Mouse (Mus musculus) liver, embryonic 16.5 days (tissue): ENCODE data around the gene Ltbp4. TPM values are rescaled to one million over a fixed set of nuclear protein-coding genes. Genes with fewer than 3 reads are reported as not detected.

Source experiments
- ATAC-seq: fragments of 200-750 bp; cut with Nextera tagmentation; 2 replicates; pipeline ENCODE4 v1.8.0; 2017; ENCODE audit warnings: low read depth, mild to moderate bottlenecking, moderate number of reproducible peaks, moderate library complexity
- H3K27ac ChIP-seq: fragments of 300-500 bp; sonication (generic); 2 replicates; pipeline ENCODE4 v1.5.1; 2014; ENCODE audit warnings: mild to moderate bottlenecking, low read length
- H3K27me3 ChIP-seq: fragments of 300-500 bp; sonication (generic); 2 replicates; pipeline ENCODE4 v1.6.1; 2014; ENCODE audit warnings: low read depth, low read length, mixed read lengths; ENCODE audit not compliant: control insufficient read depth, insufficient read depth
- H3K36me3 ChIP-seq: fragments of 300-500 bp; sonication (generic); 2 replicates; pipeline ENCODE4 v1.6.1; 2014; ENCODE audit warnings: mild to moderate bottlenecking; ENCODE audit not compliant: control insufficient read depth, insufficient read depth
- H3K4me1 ChIP-seq: fragments of 300-500 bp; sonication (generic); 2 replicates; pipeline ENCODE4 v1.6.1; 2014; ENCODE audit warnings: low read depth, low read length, mixed read lengths; ENCODE audit not compliant: control insufficient read depth
- H3K4me2 ChIP-seq: fragments of 300-500 bp; sonication (generic); 2 replicates; pipeline ENCODE4 v1.6.1; 2014; ENCODE audit warnings: low read depth, low read length, mixed read lengths
- H3K4me3 ChIP-seq: fragments of 300-500 bp; sonication (generic); 2 replicates; pipeline ENCODE4 v1.5.1; 2014; ENCODE audit warnings: low read depth, mild to moderate bottlenecking, low read length
- H3K9ac ChIP-seq: fragments of 300-500 bp; sonication (generic); 2 replicates; pipeline ENCODE4 v1.6.1; 2014; ENCODE audit warnings: low read depth, low read length
- H3K9me3 ChIP-seq: fragments of 300-500 bp; sonication (generic); replicated peaks from 2 replicates; pipeline ENCODE4 v1.6.1; 2016; ENCODE audit warnings: low read length; ENCODE audit not compliant: control insufficient read depth
- WGBS: fragments of 180-500 bp; shearing (Covaris S2); extraction: QIAGEN DNeasy Blood & Tissue Kit; methylation state at CpG from one replicate; pipeline ENCODE4 v1.1.7; 2014; ENCODE audit not compliant: insufficient replicate concordance; 5-methylcytosine and 5-hydroxymethylcytosine counted together
- polyA plus RNA-seq: library from polyadenylated mRNA; unstranded; fragments of >200 nt; fragmentation: Nextera tagmentation; extraction: Ambion mirVana; gene quantifications from 2 replicates; pipeline ENCODE4 v1.2.1, GENCODE M21; 2015

Gene Ltbp4
- polyA plus RNA-seq, 1 experiment from 2014 or later, result 7.6 TPM

DNA sequence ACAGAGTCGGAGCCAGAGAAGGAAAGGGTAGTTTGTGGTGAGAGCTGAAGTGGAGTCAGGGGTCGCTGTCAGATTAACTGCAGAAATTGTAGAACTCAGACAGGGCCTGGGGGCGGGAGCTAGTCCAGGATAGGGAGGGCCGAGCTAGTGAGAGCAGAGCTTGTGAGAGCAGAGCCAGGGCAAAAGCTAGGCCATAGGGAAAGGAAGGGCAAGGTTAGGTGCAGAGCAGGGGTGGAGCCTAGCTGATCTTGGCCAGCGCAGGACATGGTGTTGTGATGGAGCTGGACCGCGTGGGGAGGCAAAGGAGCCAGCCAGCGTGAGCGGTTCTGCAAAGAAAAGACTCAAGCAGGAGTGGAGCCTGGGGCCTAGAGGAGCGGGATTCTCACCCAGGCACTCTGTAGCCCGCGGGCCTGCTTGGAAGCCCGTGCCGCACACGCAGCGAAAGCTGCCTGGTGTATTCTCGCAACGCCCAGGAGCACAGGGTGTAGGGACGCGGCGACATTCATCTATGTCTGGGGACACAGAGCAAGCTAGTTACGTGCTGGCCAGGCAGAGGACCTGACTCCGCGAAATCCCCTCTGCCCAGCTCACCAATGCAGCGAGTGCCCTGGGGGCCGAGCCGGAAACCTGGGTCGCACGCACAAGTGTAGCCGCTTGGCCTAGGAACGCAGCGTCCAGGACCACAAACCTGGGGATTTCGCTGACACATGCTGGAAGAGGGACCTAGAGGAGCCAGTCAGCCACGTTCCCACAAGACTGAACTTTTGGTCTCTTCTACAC lies 11.2 kb downstream of the Ltbp4 start:
- Histone ChIP-seq H3K4me2 (peak overlapping the region; percentile 26; the same call in 1 of the 2 replicates), H3K36me3 (no peaks in the 10 kb centered on the region), H3K9ac (no peak overlapping the region), H3K4me1 (peaks cover 16% of the 10 kb centered on the region), H3K9me3 (no peaks in the 10 kb centered on the region), H3K27ac (no peak overlapping the region), H3K4me3 (no peak overlapping the region), H3K27me3 (peaks cover 78% of the 10 kb centered on the region)
- no peak for ATAC-seq
- WGBS, result 37% methylated on average over 34 of the region's 34 CpGs

DNA sequence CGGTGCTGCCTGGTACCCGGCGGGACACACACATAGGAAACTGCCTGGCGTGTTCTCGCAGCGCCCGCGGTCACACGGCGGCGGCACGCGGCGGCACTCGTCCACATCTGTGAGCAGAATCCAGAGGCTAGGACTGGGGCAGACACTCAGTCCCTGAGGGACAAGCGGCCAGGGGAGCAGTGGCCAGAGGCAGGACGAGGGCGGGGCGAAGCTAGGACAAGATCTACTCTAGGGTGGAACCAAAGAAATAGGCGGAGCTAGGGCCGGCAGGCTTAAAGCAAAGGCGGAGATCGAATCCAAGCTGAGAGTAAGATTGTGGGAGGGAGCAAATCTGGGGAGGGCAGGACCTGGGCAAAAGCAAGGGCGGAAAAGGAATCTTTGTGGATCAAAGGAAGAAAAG lies 11.8 kb downstream of the Ltbp4 start:
- Histone ChIP-seq H3K4me3 (no peak overlapping the region), H3K36me3 (no peaks in the 10 kb centered on the region), H3K4me1 (peaks cover 10% of the 10 kb centered on the region), H3K27ac (no peak overlapping the region), H3K4me2 (peak overlapping the region; percentile 26; the same call in 1 of the 2 replicates), H3K9me3 (no peaks in the 10 kb centered on the region), H3K9ac (no peak overlapping the region), H3K27me3 (peaks cover 72% of the 10 kb centered on the region)
- WGBS, result 3% methylated on average over 24 of the region's 24 CpGs
- no peak for ATAC-seq

DNA sequence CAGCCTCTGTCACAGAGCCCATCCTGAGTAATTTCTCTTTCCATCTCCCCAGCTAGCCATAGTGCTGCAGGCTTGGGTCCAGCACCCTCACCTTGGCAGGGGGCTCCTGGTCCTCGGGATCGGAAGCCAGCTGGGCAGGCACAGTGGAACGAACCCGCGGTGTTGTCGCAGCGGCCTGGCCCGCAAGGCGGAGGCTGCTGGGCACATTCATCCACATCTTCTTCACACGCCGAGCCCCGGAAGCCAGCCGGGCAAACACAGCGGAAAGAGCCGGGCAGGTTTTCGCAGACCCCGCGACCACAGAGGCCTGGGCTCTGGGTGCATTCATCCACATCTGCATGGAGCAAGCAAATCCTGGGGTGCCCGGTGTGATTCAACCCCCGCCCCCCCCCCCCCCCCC lies 12.6 kb downstream of the Ltbp4 start:
- no peak overlapping the region for H3K4me3 ChIP-seq
- peaks cover 3% of the 10 kb centered on the region for H3K4me1 ChIP-seq
- no peaks in the 10 kb centered on the region for H3K36me3 ChIP-seq
- H3K4me2 ChIP-seq, result no peak overlapping the region
- 54% methylated on average over 19 of the region's 20 CpGs for WGBS
- ATAC-seq, result no peak
- H3K9ac ChIP-seq, result no peak overlapping the region
- H3K27ac ChIP-seq, result no peak overlapping the region
- H3K9me3 ChIP-seq, result no peaks in the 10 kb centered on the region
- H3K27me3 ChIP-seq, result peaks cover 65% of the 10 kb centered on the region

DNA sequence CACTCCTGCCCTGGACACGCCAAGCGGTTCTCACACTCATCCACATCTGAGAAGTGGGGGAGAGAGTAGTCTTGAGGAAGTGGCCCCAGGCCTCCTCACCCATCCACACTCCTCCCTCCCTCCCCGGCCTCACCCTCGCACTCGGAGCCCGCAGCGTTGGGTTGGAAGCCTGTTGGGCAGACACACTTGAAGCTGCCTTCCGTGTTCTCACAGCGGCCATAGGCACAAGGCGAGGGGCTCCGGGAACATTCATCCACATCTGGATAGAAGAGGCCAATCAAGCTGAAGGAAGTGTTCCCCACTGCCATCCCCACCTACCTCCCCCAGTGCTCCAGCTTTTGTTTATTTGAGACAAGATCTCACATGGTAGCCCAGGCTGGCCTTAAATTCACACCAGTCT lies 13.3 kb downstream of the Ltbp4 start:
- H3K9ac ChIP-seq, result no peak overlapping the region
- H3K4me3 ChIP-seq, result no peak overlapping the region
- no peak for ATAC-seq
- H3K4me1 ChIP-seq, result no peaks in the 10 kb centered on the region; the same call in 1 of the 2 replicates
- H3K27ac ChIP-seq, result no peak overlapping the region
- peaks cover 57% of the 10 kb centered on the region for H3K27me3 ChIP-seq
- H3K36me3 ChIP-seq, result no peaks in the 10 kb centered on the region
- 73% methylated on average over 11 of the region's 11 CpGs for WGBS
- no peak overlapping the region for H3K4me2 ChIP-seq
- no peaks in the 10 kb centered on the region for H3K9me3 ChIP-seq

DNA sequence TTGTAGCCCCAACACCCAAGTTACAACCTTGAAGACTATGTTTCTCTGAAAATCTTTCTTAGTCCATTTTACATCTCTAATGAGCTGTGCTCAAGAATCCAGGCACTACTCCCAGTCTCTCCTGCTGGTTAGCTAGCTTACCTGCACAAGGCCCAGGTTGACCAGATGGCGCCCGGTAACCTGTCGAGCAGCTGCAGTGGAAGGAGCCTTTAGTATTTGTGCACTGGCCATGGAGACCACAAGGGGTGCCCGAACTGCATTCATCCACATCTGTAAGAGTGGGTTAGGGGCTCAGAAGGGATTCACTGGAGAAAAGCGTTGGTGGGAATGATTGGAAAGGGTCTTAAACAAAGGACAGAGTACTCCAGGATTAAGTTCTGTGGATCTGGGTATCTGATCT lies 14.5 kb downstream of the Ltbp4 start:
- no peak overlapping the region for H3K27ac ChIP-seq
- H3K4me2 ChIP-seq, result no peak overlapping the region
- H3K4me1 ChIP-seq, result no peaks in the 10 kb centered on the region; the same call in 1 of the 2 replicates
- H3K9ac ChIP-seq, result no peak overlapping the region
- H3K9me3 ChIP-seq, result no peaks in the 10 kb centered on the region
- H3K27me3 ChIP-seq, result peaks cover 45% of the 10 kb centered on the region
- no peak overlapping the region for H3K4me3 ChIP-seq
- WGBS, result 73% methylated on average over 5 of the region's 5 CpGs
- ATAC-seq, result no peak
- H3K36me3 ChIP-seq, result no peaks in the 10 kb centered on the region

DNA sequence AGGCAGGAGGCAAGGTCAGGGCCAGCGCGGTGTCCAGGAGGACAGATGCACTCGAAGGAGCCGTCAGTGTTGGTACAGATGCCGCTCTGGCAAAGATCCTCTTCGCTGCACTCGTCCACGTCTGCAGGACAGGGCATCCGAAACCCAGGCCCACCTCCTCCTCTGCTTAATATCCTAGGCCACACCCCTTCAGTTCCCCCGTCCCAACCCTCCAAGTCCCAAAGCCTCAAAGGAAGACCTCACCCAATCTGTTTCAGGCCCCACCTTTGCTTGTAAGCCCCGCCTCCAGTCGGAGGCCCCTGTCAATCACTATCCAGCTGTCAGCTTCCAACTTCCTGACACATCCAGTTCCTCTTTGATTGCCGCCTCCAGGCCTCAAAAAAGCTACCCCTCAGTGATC lies 15.2 kb downstream of the Ltbp4 start:
- no peak overlapping the region for H3K4me3 ChIP-seq
- H3K4me1 ChIP-seq, result no peaks in the 10 kb centered on the region; the same call in 1 of the 2 replicates
- no peak overlapping the region for H3K4me2 ChIP-seq
- 28% methylated on average over 11 of the region's 13 CpGs for WGBS
- no peaks in the 10 kb centered on the region for H3K36me3 ChIP-seq
- peaks cover 38% of the 10 kb centered on the region for H3K27me3 ChIP-seq
- no peak overlapping the region for H3K27ac ChIP-seq
- H3K9ac ChIP-seq, result no peak overlapping the region
- no peak for ATAC-seq
- H3K9me3 ChIP-seq, result no peaks in the 10 kb centered on the region

DNA sequence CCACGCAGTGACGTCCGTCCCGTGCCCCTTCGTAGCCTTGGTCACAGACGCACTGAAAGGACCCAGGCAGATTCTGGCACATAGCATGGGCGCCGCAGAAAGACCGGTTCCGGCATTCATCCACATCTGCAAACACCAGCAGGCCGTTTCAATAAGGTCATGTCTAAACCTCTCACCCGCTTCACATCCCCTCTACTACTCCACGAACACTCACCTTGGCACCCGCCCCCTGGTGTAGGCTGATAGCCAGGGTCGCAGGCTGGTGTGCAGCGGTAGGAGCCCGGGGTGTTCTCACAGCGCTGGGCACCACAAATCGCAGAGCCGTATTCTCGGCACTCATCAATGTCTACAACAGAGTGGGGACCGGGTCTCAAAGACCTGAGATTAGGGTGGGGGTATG lies 18.1 kb downstream of the Ltbp4 start:
- peaks cover 10% of the 10 kb centered on the region for H3K27me3 ChIP-seq
- no peak overlapping the region for H3K4me2 ChIP-seq
- peaks cover 2% of the 10 kb centered on the region; the same call in 1 of the 2 replicates for H3K9me3 ChIP-seq
- no peak overlapping the region for H3K27ac ChIP-seq
- no peaks in the 10 kb centered on the region for H3K4me1 ChIP-seq
- H3K36me3 ChIP-seq, result no peaks in the 10 kb centered on the region
- H3K9ac ChIP-seq, result no peak overlapping the region
- no peak for ATAC-seq
- 72% methylated on average over 22 of the region's 22 CpGs for WGBS
- H3K4me3 ChIP-seq, result no peak overlapping the region

DNA sequence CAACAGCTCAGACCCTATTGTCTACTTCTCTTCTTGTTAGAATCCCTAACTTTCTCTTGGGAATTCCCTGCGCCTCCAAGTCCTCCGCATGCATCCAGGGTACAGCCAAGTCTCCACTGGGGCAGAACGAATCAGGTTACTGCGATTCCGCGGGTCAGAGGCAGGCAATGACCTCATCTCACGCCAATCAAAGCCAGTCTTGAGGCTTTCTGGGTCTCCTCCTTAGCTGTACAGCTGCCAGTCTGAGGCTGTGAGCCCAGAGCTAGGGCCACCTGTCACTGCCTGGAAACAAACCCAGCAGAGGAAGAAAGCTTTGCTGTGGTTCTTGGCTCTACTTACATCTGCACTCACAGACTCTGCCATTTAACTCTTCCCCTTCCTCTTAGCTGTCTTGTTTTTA lies 21.5 kb downstream of the Ltbp4 start:
- H3K4me3 ChIP-seq, result no peak overlapping the region
- no peaks in the 10 kb centered on the region for H3K4me1 ChIP-seq
- H3K9me3 ChIP-seq, result peaks cover 3% of the 10 kb centered on the region; the same call in 1 of the 2 replicates
- H3K9ac ChIP-seq, result no peak overlapping the region
- ATAC-seq, result no peak
- WGBS, result 51% methylated on average over 7 of the region's 7 CpGs
- 0 out of 2 replicates have a peak, but pooled peaks cover 4% of the 10 kb centered on the region for H3K27me3 ChIP-seq
- no peak overlapping the region for H3K4me2 ChIP-seq
- no peaks in the 10 kb centered on the region for H3K36me3 ChIP-seq
- no peak overlapping the region for H3K27ac ChIP-seq

DNA sequence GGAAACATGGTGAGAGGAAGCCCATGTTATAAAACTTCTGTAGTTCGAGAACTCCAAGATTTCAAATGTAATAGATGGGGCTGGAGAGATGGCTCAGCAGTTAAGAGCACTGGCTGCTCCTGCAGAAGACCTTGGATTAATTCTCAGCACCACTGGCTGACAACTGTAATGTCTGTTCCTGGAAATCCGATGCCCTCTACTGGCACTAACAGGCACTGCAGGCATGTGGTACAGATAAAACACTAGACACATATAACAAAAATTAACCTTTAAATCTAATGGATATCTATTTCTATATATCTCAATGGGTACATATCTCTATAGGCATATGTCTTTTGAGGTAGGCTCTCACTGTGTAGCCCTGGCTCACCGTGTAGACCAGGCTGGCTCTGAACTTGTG lies 23.1 kb downstream of the Ltbp4 start:
- ATAC-seq, result no peak
- Histone ChIP-seq H3K9me3 (peaks cover 3% of the 10 kb centered on the region; the same call in 1 of the 2 replicates), H3K27ac (no peak overlapping the region), H3K4me1 (no peaks in the 10 kb centered on the region), H3K27me3 (peaks cover 18% of the 10 kb centered on the region), H3K36me3 (no peaks in the 10 kb centered on the region), H3K9ac (no peak overlapping the region), H3K4me2 (no peak overlapping the region), H3K4me3 (no peak overlapping the region)
- WGBS, result 81% methylated on average over 3 of the region's 3 CpGs
